Mouse (Mus musculus) cerebellum, adult 11-12 months (tissue): ENCODE data around the gene Tm4sf4.

Experiments used
- DNase-seq: peaks from one replicate; pipeline ENCODE4 v3.0.0; 2022

Gene Tm4sf4

DNA sequence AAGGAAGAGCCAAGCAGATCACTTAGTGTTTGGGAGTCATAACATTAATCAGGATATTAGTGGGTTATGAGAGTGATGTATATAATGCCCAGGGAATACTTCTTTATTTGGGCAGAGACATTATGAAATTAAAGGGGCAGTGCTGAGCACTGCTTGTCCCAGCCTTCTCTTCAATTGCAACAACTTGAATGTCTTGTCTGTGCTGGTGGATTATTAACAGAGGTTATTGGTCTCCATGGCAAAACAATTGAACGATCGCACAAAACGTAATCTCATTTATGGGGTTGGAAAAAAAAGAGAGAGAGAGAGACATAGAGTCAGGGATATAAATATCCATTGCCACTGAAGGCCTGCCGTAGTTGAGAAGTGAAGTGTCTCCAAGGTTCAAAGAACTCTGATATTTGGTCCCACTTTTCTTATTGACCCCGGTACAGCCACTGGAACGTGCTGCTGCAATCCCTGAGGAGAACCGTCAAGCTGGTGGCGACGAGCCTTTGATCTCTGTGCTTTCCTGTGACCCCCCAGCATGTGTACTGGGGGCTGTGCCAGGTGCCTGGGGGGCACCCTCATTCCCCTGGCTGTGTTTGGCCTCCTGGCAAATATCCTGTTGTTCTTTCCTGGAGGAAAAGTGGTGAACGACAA lies at the start of gene Tm4sf4:
Tm4sf4 (plus strand) TSS at position 226 of the 642 bp plus-strand sequence.
- no peak for DNase-seq

GRCm38 (mm10) chr3:57386423-57386822 lies 38.7 kb upstream of the Tm4sf4 start:
- DNase-seq: no peak

DNA sequence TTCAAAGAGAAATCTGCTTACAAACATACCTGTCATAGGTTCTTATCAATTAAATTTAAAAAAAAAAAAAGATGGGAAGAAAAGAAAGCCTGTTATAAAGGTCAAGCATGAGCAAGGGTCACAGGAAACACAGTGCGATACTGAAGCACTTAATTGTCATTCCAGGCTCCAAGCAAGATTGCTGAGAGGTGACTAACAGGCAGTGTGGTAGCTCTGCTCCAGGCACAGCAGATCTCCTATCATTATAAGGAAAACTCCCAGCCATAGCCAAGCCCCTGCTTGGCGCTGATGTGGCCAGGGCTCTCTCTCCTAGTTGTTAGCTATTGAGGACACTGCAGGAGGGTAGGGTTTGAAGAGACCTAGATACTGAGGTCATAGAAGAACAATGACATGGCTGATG lies 38.2 kb upstream of the Tm4sf4 start:
- no peak for DNase-seq

GRCm38 (mm10) chr3:57387593-57387992 lies 37.5 kb upstream of the Tm4sf4 start:
- no peak for DNase-seq

DNA sequence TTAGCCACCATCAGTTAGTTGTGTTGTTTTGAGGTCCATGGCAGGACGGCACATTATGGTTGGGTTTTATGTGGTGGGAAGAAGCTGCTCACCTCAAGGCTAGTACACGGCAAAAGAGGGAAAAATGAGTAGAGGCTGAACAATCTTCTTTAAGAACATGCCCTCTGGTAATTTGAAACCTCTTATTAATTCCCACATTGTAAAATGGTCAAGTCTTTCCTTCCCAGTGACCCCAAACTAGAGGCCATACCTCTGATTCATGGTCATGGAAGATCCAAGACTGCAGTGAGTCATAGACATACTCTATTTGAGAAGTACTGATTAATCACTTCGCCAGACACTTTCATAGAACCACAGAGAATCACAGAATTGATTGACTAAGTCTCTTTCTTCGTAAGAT lies 13.6 kb upstream of the Tm4sf4 start:
- DNase-seq: no peak

DNA sequence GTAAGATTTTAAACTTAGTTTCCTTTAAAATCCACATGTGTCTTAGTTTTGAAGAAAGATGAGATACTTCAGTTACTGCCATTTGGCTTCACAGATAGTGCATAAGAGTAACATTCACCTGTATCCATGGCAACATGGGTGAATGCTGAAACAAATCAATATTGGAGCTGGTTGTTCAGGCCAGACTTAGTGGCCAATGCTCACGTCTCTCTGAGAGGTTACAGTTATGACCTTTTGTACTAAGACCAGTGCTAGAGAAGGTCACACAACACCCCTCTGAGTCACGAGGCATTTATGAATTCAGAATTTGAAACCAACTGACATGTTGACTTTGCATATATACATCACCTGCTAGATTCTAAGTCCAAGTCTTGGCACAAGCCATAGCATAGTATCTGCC lies 4.9 kb upstream of the Tm4sf4 start:
- DNase-seq: no peak

DNA sequence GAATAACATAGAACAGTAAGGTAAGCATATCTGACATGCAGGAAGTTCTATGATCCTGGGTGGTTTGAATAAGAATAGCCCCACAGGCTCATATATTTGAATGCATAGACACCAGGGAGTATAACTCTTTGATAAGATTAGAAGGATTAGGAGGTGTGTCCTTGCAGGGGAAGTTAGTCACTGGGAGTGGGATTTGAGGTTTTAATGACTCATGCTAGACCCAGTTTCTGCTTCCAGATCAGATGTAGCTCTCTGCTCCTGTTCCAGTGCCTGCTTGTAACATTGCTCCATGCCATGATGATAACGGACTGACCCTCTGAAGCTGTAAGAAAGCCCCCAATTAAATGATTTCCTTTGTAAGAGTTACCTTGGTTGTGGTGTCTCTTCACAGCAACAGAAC lies 4.5 kb upstream of the Tm4sf4 start:
- DNase-seq: no peak

DNA sequence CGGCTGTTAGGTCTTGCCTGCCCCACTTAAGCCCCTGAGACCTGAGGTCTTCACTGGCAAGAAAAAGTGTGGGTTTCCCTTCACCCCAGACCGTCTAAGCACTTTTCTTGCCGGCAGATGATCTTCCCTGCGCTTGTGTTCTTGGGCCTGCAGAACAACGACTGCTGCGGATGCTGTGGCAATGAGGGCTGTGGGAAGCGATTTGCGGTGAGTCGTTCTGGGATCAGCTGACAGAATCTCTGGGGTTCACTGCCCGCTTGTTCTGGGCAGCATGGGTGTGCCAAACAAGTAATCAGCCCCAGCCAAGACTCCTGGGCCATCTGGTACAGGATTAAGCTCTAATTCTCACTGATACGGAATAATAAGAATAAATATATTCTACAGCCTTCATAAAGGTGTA lies 1.2 kb downstream of the Tm4sf4 start:
- DNase-seq: no peak

DNA sequence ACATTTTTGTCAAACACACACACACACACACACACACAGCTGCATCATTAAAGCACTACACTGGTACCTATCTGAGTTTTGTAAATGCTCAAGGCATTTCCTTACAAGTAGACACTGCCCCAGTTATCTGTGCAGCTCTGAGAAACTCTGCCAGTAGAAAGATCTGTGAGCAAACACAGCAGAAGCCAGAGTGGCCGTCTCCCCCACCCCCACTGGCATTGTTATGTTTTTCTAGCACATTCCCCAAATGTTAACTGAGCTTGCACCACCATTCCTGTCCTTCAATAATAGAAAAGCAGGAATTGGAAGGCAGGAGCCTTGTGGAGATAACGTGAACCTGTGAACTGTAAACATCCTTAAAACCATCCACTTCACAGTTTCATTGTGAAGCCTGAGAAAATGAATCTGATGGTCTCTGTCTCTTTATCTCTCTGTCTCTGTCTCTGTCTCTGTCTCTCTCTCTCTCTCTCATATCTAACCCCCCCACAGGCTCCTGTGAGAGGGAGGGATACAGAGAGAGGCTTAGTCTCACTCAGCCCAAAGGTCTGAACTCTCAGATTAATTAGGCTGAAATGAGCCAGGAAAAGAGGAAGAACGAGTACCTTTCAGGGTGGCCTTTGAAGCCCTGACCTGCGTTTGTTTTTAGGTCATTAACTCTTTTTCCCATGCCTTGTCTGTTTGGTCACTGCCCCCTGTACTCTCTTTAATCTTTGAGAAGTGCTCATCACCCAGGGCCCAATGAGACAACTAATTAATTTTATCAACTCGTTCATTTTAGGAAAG lies 3.8 kb downstream of the Tm4sf4 start:
- no peak for DNase-seq

DNA sequence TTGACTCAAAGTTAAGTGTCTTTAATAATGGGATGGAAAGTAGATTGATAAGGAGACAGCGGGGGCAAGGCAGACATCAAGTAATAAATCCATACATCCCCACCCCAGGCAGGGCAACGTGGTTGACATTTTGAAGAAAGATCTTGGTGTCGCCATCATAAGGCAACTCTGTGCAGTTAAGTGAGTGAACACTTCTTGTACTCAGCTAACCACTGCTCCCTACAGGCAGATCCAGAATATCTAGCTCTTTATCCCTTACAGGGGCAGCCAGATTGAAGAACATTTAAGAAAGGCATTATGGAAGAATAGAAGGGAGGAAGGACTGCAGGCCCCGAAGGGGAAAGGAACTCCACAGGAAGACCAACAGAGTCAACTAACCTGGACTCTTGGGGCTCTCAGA lies 4.4 kb downstream of the Tm4sf4 start:
- no peak for DNase-seq

- no peak for DNase-seq
Observed at GRCm38 (mm10) chr3:57431706-57432105, 6.6 kb downstream of the Tm4sf4 start.

DNA sequence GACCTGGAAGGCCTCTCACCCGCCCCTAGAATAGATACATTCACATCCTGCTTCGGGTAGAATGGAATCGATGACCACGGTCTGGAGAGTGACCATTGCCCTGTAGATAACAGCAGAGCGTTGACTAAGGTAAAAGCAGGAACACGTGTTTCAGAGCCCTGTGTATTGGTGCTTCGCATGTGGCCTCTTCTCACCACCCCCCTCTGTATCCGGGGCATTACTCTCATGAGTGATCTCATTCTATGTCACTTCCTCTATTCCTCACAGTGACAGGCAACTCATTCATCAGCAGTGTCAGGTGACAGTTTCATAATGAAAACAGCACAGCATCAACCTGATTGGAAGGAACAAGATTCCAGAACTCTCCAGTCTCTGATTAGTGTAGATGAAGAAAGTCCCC lies 10.2 kb downstream of the Tm4sf4 start:
- DNase-seq: no peak

DNA sequence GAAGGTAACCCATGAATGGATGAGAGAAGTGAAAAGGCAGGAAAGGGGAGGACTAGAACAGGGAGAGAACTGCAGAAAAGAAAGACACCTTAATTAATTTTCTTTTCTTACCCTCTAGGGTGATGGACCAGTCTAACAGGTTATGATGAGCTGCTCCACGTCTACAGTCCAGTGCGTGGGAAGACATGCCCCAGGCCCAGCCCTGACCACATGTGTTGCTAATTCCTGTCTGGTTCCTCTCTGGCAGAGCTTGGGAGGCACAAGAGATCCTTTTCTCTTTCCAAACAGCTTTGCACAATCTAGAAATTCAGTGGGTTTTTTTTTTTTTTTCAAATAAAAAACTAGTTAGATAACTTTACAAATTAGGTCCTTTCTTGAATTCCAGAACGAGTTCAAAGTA lies 15.8 kb downstream of the Tm4sf4 start:
- DNase-seq: no peak

DNA sequence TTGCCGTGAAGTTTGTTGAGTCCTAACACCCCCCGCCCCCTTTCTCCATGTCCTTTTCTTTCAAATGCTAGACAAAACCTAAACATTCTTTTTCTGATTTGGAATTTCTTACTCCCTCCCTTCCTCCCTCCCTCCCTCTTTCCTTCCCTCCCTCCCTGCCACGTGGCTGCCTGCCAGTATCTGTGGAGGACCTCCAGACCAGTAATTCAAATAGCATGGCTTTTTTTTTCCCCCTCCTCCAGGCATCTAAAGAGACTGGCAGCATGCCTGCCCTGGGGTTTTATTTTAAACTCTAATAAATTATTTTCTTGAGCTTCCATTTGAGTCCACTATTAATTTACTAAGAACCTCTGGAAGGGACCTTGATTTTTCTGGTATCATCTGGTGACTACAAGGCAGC lies 20.6 kb downstream of the Tm4sf4 start:
- DNase-seq: no peak

DNA sequence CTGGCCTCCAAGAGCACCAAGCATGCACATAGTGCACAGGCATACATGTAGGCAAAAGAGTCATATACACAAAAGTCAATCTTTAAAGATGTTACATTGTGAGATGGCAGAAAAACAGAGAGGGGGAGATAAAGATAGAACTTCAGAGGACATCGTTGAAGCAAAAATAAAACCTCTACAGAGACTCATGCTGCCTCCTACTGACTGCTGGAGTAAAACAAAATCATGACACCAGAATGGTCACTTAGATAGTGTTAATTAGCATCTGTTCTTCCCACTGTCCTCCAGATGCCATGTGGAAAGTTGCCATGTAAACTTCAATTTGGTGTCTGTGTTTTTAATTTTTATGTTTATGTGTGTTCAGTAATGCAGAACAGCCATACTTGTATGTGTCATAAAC lies 22.8 kb downstream of the Tm4sf4 start:
- DNase-seq: no peak

DNA sequence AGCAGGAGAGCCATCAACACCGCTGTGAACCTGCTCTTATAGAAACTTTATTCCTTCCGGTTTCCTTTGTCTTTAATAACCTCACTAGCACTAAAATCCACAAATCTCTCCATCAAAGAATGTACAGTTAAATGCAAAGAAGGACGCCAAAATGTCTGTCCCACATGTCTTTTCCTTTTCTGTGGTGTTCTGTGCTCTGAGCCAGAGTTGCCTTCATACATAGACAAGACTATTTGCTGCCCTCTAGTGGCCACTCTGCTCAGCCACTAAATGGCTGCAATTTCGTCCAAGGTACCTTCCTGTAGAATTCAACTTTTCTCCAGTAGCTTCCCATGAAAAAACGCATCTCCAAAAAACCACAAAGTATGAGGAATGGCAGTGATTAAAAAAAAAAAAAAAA lies 23.3 kb downstream of the Tm4sf4 start:
- DNase-seq: peak; percentile 12

GRCm38 (mm10) chr3:57458652-57459051 lies 33.5 kb downstream of the Tm4sf4 start:
- no peak for DNase-seq

DNA sequence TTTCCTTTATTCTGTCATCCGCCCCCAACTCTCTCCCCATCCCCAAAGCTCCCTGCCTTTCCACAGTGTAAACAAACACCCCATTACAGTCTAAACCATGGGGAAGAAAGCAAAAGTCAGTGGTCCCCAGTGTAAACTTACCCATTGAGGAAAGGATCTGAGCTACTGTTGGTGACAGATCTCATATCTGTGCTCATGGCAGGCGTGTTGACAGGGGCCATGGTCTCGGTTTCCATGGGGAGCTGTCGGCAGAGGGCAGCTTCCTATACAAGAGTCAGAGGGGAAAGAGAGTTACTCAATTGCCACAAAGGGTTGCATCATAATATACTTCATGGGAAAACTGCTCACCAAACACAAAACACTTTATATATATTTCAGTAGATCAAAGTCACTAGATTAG lies 38.2 kb downstream of the Tm4sf4 start:
- DNase-seq: no peak

DNA sequence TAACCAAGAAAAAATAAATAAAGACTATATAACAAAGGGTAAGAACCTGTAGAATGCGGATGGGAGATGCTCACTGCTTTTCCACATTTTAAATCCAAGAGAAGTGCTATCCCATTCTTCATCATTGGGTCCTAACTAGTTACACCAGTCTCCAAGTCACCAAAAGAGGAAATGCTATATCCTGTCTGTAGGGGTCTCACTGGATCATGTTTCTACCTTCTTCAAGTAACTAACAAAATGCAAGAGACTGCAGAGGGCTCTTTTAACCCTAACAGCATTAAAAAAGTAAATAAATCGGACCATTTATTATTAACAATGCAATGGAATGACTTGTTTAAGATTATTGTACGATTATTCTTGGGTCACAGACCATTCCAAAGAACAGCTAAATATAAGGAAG lies 41.2 kb downstream of the Tm4sf4 start:
- no peak for DNase-seq

- DNase-seq: no peak
Observed at GRCm38 (mm10) chr3:57469325-57469724, 44.2 kb downstream of the Tm4sf4 start.

- DNase-seq: no peak
Observed at GRCm38 (mm10) chr3:57470326-57470725, 45.2 kb downstream of the Tm4sf4 start.

DNA sequence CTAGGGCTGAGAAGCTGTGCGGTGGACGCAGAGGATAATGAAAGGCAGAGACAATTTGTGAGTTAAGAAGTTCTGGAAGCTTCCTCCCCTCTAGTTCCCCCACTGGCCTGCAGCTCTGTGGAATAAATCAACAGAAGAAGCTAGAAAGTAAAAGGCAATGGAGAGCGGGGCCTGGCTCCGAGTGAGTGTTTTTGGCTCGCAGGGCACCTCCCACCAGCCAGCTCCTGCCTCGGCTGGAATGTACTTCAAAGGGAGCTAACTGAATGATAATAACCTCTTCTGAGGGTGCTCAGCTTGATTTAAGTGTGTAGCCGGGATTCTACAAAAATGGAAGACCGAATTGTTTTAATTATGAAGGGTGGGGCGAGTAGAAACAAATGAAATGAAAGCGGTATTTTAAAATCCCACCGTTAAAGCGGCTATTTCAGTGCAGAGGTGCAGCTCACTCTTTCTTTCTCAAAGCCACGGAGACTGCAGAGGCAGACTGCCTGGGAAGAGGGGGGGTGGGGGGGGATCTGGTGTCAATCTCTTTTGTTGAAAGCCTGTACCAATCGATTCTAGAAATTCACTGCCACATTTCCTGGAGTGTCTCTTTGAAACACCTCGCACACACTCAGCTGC lies 46.0 kb downstream of the Tm4sf4 start:
- DNase-seq: no peak

GRCm38 (mm10) chr3:57472407-57472806 lies 47.3 kb downstream of the Tm4sf4 start:
- DNase-seq: no peak

GRCm38 (mm10) chr3:57474421-57474820 lies 49.3 kb downstream of the Tm4sf4 start:
- no peak for DNase-seq
